ENCODE assay signal across 9 mouse cellular contexts in genomic region chr7:27607580-27607979, GRCm38 (mm10). TPM values are rescaled to one million over a fixed set of nuclear protein-coding genes. Genes with fewer than 3 reads are reported as not detected.
DNase-seq lines count a peak whose midpoint lies in the region; ATAC-seq and TF ChIP-seq lines count a peak whose summit lies in the region.
"Had no signal": no experiment of that assay in that cellular context is flagged by ENCODE, and none has a peak within 500 bp of the region (broad histone marks: within the 10 kb centered on the region; RNA-seq: fewer than 3 reads in every experiment).

No protein-coding gene starts in this region.

- H3K9me3 ChIP-seq in hindbrain, embryonic 10.5 days, result no peaks in the 10 kb centered on the region
- no peaks in the 10 kb centered on the region for H3K9me3 ChIP-seq in limb, embryonic 14.5 days (ENCODE audit: control insufficient read depth, low read length)

- H3K27ac ChIP-seq in hindbrain, embryonic 10.5 days, result peak overlapping the region; percentile 60
- H3K27ac ChIP-seq in limb, embryonic 14.5 days (replicated peaks; ENCODE audit: low read depth, low read length), result 0 out of 2 replicates have a peak overlapping the region, but pooled peaks have one; percentile 26

- TF ChIP-seq POLR2A in limb, embryonic 14.5 days (IDR thresholded peaks at IDR 0.05; ENCODE audit: borderline replicate concordance, extremely low read depth, insufficient read depth, insufficient read length), result no peak

- ATAC-seq in limb, embryonic 14.5 days (ENCODE audit: low FRiP score, low read depth), result 0 out of 2 replicates have a peak, but pooled peaks have one; percentile 13
- no peak for ATAC-seq in activated CD4-positive, CD25-positive, alpha-beta regulatory T cell, adult 4 months

- WGBS in hindbrain, embryonic 10.5 days, result 62% methylated on average over 5 of the region's 5 CpGs
- WGBS in limb, embryonic 14.5 days, result 62% methylated on average over 5 of the region's 5 CpGs

- H3K4me2 ChIP-seq in limb, embryonic 14.5 days (replicated peaks; ENCODE audit: low read depth, low read length, severe bottlenecking), result no peak overlapping the region

- H3K4me1 ChIP-seq in hindbrain, embryonic 10.5 days (replicated peaks), result peaks cover 44% of the 10 kb centered on the region
- peaks cover 23% of the 10 kb centered on the region for H3K4me1 ChIP-seq in limb, embryonic 14.5 days (ENCODE audit: control insufficient read depth, insufficient read depth, low read length)

- peak; percentile 91 for DNase-seq in adrenal gland, postnatal 10 days
- no peak for DNase-seq in adrenal gland, adult 8-10 months
- peak; percentile 89 for DNase-seq in adrenal gland, postnatal 14 days
- peak; percentile 93 for DNase-seq in gastrocnemius, adult 18-20 months (ENCODE audit: low spot score)
- no peak for DNase-seq in hindbrain, embryonic 10.5 days (ENCODE audit: low spot score)
- no peak for DNase-seq in limb, embryonic 14.5 days (ENCODE audit: low spot score)
- peak; percentile 44 for DNase-seq in right cerebral cortex, postnatal 25 days

- H3K27me3 ChIP-seq in hindbrain, embryonic 10.5 days (ENCODE audit: insufficient read depth, poor library complexity, severe bottlenecking), result no peaks in the 10 kb centered on the region
- no peaks in the 10 kb centered on the region for H3K27me3 ChIP-seq in limb, embryonic 14.5 days (ENCODE audit: control insufficient read depth, insufficient read depth, low read length)

- H3K36me3 ChIP-seq in hindbrain, embryonic 10.5 days, result peaks cover 38% of the 10 kb centered on the region
- peaks cover 35% of the 10 kb centered on the region for H3K36me3 ChIP-seq in limb, embryonic 14.5 days (ENCODE audit: control insufficient read depth, insufficient read depth, low read length)

- H3K4me3 ChIP-seq in hindbrain, embryonic 10.5 days, result no peak overlapping the region
- no peak overlapping the region for H3K4me3 ChIP-seq in limb, embryonic 14.5 days (replicated peaks; ENCODE audit: low read length)

- 0 out of 2 replicates have a peak overlapping the region, but pooled peaks have one; percentile 7 for H3K9ac ChIP-seq in limb, embryonic 14.5 days (ENCODE audit: low read depth, low read length, severe bottlenecking)

RNA-seq across cellular contexts. Expression of gene Akt2, which starts 16.2 kb away (rescaled TPM):
- total RNA-seq in adrenal gland, postnatal 10 days (2021), result 100 to 1,000 TPM; 237 to 317 TPM
- 100 to 1,000 TPM; 162 to 282 (median 233) TPM for total RNA-seq in adrenal gland, adult 8-10 months (2022)
- total RNA-seq in adrenal gland, postnatal 14 days (2021), result 197 and 255 TPM in 2 replicates
- total RNA-seq in gastrocnemius, adult 18-20 months (2021), result 100 to 1,000 TPM; 171 to 178 TPM
- 89.0 and 93.5 TPM in 2 replicates for polyA plus RNA-seq in hindbrain, embryonic 10.5 days (2016; fragmentation: Nextera tagmentation; extraction: Ambion mirVana)
- 96.6 and 110 TPM in 2 replicates for polyA plus RNA-seq in limb, embryonic 14.5 days (2012; rRNA removed)
- 112 and 119 TPM in 2 replicates for polyA plus RNA-seq in limb, embryonic 14.5 days (2014; fragmentation: Nextera tagmentation; extraction: Ambion mirVana)
- 10 to 100 TPM; 43.6 to 48.5 TPM for polyA plus RNA-seq in activated CD4-positive, CD25-positive, alpha-beta regulatory T cell, adult 4 months (2017; shearing (Covaris generic))

RNA-seq across cellular contexts. Expression of gene Ttc9b, which starts 46.1 kb away (rescaled TPM):
- under 1 TPM; 0.51 to 0.88 TPM for total RNA-seq in adrenal gland, postnatal 10 days (2021)
- total RNA-seq in adrenal gland, adult 8-10 months (2022), result not detected
- 0.26 and 0.83 TPM in 2 replicates for total RNA-seq in adrenal gland, postnatal 14 days (2021)
- total RNA-seq in gastrocnemius, adult 18-20 months (2021), result not detected
- 3.3 and 10.9 TPM in 2 replicates for polyA plus RNA-seq in hindbrain, embryonic 10.5 days (2016; fragmentation: Nextera tagmentation; extraction: Ambion mirVana)
- 0.14 and 0.24 TPM in 2 replicates for polyA plus RNA-seq in limb, embryonic 14.5 days (2012; rRNA removed)
- 0.10 and 0.21 TPM in 2 replicates for polyA plus RNA-seq in limb, embryonic 14.5 days (2014; fragmentation: Nextera tagmentation; extraction: Ambion mirVana)
- not detected for polyA plus RNA-seq in activated CD4-positive, CD25-positive, alpha-beta regulatory T cell, adult 4 months (2017; shearing (Covaris generic))
- total RNA-seq: neutrophil, adult 5-6 weeks had no signal

RNA-seq across cellular contexts. Expression of gene 2310022A10Rik, which starts 54.5 kb away (rescaled TPM):
- total RNA-seq in adrenal gland, postnatal 10 days (2021), result 10 to 100 TPM; 14.7 to 25.1 TPM
- total RNA-seq in adrenal gland, adult 8-10 months (2022), result 10 to 100 TPM; 21.6 to 23.8 (median 22.0) TPM
- 13.6 and 14.4 TPM in 2 replicates for total RNA-seq in adrenal gland, postnatal 14 days (2021)
- total RNA-seq in gastrocnemius, adult 18-20 months (2021), result 100 to 1,000 TPM; 103 to 116 TPM
- 36.3 and 39.3 TPM in 2 replicates for polyA plus RNA-seq in hindbrain, embryonic 10.5 days (2016; fragmentation: Nextera tagmentation; extraction: Ambion mirVana)
- polyA plus RNA-seq in limb, embryonic 14.5 days (2012; rRNA removed), result 39.8 and 49.0 TPM in 2 replicates
- 27.0 and 27.4 TPM in 2 replicates for polyA plus RNA-seq in limb, embryonic 14.5 days (2014; fragmentation: Nextera tagmentation; extraction: Ambion mirVana)
- polyA plus RNA-seq in activated CD4-positive, CD25-positive, alpha-beta regulatory T cell, adult 4 months (2017; shearing (Covaris generic)), result 10 to 100 TPM; 14.9 to 18.7 TPM

RNA-seq across cellular contexts. Expression of gene Pld3, which starts 54.6 kb away (rescaled TPM):
- 10 to 100 TPM; 84.0 to 86.6 TPM for total RNA-seq in adrenal gland, postnatal 10 days (2021)
- total RNA-seq in adrenal gland, adult 8-10 months (2022), result 100 to 1,000 TPM; 135 to 205 (median 166) TPM
- 87.2 and 100 TPM in 2 replicates for total RNA-seq in adrenal gland, postnatal 14 days (2021)
- total RNA-seq in gastrocnemius, adult 18-20 months (2021), result 10 to 100 TPM; 15.1 to 16.1 TPM
- polyA plus RNA-seq in hindbrain, embryonic 10.5 days (2016; fragmentation: Nextera tagmentation; extraction: Ambion mirVana), result 55.7 and 73.2 TPM in 2 replicates
- 147 and 193 TPM in 2 replicates for polyA plus RNA-seq in limb, embryonic 14.5 days (2012; rRNA removed)
- polyA plus RNA-seq in limb, embryonic 14.5 days (2014; fragmentation: Nextera tagmentation; extraction: Ambion mirVana), result 110 and 114 TPM in 2 replicates
- 100 to 1,000 TPM; 149 to 193 TPM for polyA plus RNA-seq in activated CD4-positive, CD25-positive, alpha-beta regulatory T cell, adult 4 months (2017; shearing (Covaris generic))

Comparison
In these comparisons a context has a peak if more than half of its experiments do, and no peak if none do; other contexts are left out.
1. DNase-seq: peak in adrenal gland, postnatal 10 days (single experiment), adrenal gland, postnatal 14 days (single experiment), gastrocnemius, adult 18-20 months (single experiment) and right cerebral cortex, postnatal 25 days (single experiment); none in adrenal gland, adult 8-10 months (single experiment), hindbrain, embryonic 10.5 days (single experiment) and limb, embryonic 14.5 days (single experiment).